Mouse (Mus musculus) cerebellum, adult 9-11 months (tissue): ENCODE results near the gene Cybrd1.
A peak's percentile ranks its signal among the peaks of the same experiment; 100 is the strongest.

Experiments
- DNase-seq: peaks from one replicate; pipeline ENCODE4 v3.0.0; 2022

Cybrd1 gene

DNA sequence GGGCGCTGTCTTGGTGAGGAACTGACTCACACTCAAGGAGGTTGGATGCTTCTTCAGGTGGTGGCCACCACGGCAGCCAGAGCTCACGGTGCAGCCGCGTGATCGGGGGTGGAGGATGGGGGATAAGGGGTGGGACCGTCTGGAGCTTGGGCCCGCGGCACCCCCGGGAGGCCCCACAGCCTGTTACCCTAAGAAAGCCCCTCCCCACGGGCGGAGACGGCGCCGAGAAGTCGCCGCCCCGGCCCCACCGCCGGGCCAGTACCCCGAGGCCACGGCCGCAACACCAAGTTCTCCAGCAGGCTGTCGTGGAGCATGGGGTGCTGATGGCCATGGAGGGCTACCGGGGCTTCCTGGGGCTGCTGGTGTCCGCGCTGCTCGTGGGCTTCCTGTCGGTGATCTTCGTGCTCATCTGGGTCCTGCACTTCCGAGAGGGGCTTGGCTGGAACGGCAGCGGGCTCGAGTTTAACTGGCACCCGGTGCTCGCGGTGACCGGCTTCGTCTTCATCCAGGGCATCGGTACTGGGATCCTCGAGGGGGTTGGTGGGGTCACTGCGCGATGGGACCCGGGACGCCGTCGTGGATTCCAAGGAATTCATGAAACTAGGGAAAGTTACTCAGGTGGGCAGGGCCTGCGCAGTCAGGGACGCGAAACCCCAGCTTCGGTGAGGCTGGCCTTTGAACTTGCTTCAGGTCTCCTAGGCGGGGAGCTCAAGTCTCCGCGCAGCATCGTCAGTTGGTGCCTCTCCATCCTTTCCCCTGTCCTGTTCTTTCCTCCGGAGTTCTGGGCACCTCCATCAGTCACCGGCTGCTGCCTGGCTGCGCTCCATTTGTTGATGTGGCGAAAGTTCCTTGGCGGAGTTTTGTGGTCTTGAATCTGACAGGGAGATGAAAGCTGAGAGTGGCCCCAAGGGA, at the start of gene Cybrd1:
Cybrd1 (plus strand) TSS at position 127 of the 912 bp plus-strand sequence.
- DNase-seq, result peak; percentile 4

DNA sequence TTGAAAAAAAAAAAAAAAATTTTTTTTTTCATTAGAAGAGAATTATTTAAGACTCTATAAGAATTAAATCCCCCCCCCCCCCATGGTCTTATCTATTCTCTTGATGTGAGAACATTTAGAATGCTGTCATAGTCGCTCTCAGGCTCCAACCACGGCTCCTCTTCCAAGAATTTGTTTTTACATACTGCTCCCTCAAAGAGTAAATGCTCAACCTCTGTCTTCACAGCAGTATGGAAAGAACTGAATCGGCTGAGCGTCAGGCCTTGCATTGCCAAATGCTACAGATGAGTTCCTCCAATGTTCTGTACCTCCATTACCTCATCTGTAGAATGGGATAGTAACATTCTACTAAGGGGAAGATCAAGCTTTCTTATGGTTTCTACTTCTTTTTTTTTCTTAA, 46.1 kb upstream of the Cybrd1 start:
- no peak for DNase-seq

DNA sequence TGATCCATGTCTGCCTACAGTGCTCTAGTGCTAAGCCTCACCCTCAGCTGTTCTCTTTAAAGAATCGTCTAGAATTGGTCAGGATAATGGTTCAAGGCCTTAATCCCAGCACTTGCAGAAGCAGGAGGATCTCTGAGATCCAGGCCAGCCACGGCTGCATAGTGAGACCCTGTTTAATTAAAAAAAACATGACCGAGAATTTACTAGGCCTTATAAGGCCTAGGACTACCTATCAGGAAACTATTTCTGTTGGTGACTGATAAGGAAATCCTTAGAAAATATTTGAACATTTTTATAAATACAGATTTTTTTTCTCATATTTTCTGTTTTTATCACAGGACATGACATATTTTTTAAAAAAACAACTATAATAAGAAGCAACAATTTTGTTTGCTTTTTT, 44.4 kb upstream of the Cybrd1 start:
- no peak for DNase-seq

DNA sequence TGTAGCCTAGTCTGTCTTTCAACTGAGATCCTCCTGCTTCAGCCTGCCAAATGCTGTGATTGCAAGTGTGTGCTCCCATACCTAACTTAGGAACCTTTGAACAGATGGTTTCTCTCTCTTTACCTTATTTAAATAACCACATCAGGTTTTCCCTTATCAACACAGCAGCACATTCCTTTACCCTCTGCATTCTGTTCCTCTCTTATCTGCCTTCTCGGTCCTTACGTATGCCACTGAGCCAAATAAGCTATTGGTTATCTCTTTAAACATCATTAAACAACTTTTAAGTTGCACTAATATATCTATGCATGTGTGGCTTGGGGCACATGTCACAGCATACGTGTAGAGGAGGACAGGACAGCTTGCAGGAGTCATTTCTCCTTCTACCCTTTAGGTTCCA, 43.9 kb upstream of the Cybrd1 start:
- DNase-seq, result no peak

DNA sequence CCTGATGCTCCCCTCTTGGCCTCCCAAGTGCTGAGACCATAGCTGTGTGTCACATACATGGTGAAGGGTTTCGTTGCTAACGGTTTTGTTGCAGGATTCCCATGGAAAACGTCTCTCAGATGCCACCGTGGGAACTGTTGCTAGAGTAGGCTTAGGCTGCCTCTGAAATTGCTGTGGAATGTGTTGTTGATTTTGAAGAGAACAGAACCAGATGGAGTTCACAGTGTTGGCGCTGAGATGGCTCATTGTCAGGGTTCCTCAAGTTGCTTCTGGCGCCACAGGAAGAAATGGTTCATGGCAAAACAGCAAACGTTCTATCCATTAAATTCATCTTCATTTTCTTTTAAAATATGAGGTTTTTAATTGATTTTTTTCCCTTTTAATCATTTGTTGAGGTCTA, 35.3 kb upstream of the Cybrd1 start:
- DNase-seq, result no peak

DNA sequence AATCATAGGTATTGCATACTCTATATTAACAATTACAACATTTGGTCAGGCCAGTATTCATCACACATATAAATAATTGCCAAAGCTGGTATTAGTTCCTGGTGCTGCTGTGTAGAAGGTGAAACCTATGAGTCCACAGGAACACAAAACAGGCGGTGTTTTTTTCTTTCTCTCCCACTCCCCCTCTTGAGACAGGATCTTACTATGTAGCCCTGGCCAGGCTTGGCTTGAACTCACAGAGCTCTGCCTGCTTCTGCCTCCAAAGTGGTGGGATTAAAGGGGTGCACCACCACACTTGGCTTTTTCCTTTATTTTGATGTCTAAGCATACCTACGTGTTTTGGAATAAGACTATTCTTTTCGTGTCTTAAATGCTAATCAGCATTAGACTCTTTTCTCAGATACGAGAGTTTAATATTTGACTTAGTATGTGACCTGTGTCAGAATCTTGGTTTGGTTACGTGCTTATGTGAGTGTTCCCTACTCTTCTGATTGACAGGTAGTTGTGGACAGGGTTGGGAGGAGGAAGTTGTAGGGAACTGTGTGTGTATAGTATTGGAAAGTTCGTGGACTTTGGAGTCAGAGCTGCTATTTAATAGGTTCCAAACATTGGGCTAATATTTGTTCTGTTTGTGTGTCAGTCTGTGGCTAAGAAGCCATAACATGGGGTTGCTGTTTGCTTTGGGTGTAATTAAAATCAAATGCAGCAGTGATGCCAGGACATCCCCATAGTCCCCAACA, 34.1 kb upstream of the Cybrd1 start:
- DNase-seq, result no peak

DNA sequence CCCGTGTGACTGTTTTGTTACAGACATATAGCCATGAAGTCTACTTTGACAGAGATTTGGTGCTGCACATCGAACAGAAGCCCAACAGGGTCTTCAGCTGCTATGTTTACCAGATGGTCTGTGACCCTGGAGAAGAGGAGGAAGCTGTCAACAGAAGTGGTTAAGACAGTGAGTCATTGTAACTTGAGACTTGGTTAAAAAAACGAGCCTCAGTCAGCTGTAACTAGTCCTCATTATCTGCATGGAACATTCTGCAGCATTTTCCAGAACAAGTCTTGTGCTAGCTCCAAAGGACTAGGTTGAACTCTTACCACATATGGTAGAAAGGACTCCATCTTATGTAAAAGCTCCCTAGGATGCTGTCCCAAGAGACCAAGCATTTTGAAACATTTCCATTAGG, 28.0 kb upstream of the Cybrd1 start:
- no peak for DNase-seq

DNA sequence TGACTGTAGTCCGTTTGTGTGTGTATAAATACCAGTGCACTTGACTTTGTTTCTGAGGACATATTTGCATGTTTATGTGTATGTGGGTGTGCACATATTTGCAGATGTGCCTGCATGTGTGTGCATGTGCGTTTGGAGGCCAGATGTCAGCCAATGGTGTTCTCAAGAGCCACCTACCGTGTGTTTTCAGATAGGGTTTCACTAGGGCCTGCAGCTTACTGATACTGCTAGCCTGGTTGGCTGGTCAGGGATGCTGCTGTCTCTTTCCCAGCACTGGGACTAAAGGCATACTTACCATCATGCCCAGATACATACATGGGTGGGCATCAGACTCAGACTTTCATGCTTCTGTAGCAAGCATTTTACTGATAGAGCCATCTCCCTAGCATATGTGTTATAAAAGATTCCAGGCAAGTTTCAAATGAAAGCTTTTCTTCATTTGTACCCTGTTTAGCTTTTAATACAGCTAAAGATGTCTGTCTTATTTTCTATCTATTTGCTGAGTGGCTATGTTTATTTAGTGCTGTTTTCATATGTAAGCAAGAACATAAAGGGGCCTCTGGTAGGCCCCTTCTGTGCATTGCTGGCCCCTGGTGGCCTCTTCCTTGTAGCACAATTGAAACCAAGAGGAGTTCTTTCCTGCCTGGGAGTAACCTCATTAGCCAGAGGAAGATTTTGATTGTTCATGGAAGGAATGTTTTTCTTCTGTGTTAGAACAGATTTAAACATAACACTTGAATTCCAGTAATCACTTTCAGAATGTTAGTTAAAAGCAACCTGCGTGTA, 26.9 kb upstream of the Cybrd1 start:
- no peak for DNase-seq

- DNase-seq, result no peak
These were observed 21.6 kb upstream of the Cybrd1 start for GRCm38 (mm10) chr2:71096170-71096569.

- DNase-seq, result no peak
These were observed 15.0 kb upstream of the Cybrd1 start for GRCm38 (mm10) chr2:71102621-71103291.

DNA sequence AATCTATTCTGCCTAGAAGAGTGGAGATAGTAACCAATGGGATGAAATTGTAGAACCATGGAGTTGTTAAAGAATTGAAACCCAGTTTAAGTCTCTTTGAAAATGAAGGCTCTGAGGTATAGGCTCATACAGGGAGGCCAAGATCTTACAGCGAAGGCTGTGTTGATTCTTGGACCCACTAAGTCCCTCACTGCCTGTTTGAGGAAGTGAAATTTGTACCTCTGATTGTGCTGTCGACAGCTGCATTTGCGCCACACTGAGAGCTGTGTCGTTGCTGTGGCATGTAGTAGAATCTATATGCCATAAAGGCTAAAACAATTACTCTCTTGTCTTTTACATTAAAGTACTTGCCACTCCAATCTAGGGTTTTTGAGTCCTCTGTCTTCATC, 14.4 kb upstream of the Cybrd1 start:
- DNase-seq, result no peak

GRCm38 (mm10) chr2:71104696-71105095, 13.0 kb upstream of the Cybrd1 start:
- no peak for DNase-seq

DNA sequence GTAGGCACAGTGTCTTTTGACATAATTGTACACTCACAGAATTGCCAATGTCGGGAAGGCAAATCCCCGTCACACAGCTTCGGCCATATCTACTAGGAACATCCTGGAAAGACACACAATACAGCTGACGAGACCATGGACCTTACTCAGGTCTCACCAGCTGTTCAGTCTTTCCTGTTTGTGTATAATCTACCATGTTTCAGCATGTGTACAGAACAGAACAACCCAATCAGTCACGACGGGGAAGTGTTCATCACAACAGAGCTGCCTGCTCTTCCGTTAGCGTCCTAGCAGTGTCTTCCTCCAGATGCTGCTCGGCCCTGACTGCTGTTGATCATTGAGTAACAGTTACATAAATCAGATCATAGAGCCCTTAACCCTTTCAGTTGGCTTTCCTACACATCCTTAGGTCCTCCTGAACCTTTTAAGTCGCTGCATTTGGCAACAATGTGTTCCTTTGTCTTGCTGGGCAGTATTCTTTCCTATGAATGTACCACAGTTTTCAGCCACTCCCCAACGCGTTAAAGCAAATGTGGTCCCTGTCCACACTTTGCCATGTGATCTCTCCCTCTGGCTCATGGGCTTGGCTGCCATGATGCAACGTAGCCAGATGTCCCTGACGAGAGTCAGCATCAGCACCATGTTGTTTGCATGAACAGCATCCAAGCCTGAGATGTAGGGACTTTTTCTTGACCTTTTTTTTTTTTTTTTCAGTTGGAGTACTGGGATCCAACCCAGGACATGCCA, 12.1 kb upstream of the Cybrd1 start:
- DNase-seq, result no peak

GRCm38 (mm10) chr2:71107225-71107624, 10.5 kb upstream of the Cybrd1 start:
- DNase-seq, result no peak

GRCm38 (mm10) chr2:71108541-71108940, 9.2 kb upstream of the Cybrd1 start:
- DNase-seq, result no peak

DNA sequence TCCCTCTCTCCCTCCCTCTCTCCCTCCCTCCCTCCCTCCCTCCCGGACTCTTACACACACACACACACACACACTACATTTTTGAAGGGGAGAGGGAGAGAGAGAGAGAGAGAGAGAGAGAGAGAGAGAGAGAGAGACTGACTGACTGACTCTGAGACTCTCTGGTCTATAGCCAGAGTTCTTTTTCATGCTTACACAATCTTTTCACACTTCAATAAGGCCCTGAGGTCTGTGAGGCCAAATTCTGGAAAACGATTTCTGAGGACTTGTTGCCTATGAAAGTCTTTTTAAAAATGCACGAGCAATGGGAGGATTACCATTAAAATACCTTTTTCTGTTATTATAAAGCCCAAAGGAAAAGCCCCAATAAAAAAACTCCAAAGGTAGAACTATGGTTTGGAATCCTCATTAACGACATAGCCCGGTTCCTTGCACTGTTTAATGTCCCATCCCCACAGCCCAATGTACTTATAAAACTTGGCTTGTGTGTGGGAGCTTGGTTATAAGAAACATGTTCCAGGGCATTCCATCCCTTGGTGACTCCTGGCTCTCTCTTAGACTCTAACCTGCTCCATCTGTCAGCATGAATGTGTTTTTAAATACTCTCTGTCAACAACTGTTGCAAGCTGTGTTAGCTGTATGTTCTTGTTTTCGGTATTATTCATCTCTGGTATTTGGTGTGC, 4.1 kb upstream of the Cybrd1 start:
- no peak for DNase-seq

DNA sequence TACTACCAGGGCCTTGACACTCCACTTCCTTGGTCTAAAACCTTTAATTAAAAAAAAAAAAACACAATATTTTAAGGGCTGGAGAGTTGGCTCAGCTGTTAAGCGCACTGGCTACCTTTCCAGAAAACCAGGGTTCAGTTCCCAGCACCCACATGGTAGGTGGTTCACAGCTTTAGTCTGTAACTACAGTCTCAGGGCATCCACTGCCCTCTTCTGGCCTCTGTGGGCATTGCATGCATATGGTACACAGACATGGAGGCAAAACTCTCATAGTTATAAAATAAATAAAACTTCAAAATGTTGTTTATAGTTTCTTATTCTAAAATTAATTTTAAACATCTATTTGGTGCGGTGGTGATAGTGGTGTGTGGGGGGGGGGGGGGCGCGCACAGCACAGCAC, 1.6 kb upstream of the Cybrd1 start:
- DNase-seq, result no peak

DNA sequence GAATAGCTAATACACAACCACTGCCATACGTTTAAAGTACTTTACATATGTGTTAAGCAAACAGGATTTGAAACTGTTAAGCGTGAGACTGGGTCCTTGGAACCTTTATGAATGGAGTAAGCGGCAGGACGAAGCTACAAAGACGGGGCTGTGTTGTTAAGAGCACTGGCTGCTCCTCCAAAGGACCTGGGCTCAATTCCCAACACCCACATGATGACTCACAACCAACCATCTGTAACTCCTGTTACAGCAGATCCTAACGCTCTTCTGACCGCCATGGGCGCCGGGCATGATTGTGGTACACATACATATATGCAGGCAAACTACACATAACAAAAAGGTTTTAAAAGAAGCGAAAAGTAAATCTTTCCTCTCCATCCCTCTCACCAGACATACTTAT, 3.1 kb downstream of the Cybrd1 start:
- no peak for DNase-seq

- no peak for DNase-seq
These were observed 3.7 kb downstream of the Cybrd1 start for GRCm38 (mm10) chr2:71121406-71121805.

DNA sequence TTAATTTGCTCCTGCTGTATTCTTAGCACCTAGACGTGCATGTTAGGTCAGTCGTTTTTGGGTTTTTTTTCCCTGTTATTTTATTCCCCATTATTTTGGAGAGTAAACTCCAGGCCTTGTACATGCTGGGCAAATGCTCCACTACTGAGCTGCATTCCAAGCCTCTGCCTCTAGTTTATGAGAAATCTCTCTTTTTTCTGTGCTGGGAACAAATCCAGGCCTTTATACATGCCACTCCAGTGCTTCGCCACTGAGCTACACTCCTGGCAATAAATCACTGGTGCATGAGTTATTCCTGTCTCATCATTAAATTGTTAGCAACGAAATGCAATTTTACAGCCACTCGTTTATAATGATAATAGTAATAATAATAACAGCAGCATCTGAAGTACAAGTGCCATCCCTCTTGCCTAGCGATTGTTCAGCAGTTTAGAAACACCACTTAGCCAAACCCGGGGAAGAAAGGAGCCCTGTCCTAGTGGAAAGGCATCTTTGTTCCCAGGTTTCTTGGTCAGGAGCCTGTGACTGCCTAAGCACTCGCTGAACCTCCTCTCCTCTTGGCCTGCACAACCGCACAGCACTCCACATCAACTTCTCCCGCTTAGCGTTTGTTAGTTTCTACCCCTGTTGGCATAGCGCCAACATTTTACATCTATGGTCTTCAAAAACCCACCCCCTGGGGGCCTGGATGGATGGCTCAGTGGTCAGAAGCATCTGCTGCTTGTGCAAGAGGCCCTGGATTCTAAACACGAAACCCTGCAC, 4.7 kb downstream of the Cybrd1 start:
- DNase-seq, result no peak

- DNase-seq, result no peak
These were observed 5.9 kb downstream of the Cybrd1 start for GRCm38 (mm10) chr2:71123591-71123990.
